Mouse (Mus musculus) embryonic fibroblast, embryonic 13.5 days (primary cell): Measurements from ENCODE around the gene Zfp661.

ENCODE experiments used
- CTCF ChIP-seq: IDR thresholded peaks from 2 replicates; pipeline ENCODE4 v1.5.1; 2011; ENCODE audit warnings: mild to moderate bottlenecking, control low read depth, low read length, moderate library complexity, borderline replicate concordance; ENCODE audit not compliant: insufficient read depth
- POLR2A ChIP-seq: IDR thresholded peaks from 2 replicates; pipeline ENCODE4 v1.6.1; 2011; ENCODE audit warnings: low read depth, mild to moderate bottlenecking, control low read depth, low read length, moderate library complexity

DNA sequence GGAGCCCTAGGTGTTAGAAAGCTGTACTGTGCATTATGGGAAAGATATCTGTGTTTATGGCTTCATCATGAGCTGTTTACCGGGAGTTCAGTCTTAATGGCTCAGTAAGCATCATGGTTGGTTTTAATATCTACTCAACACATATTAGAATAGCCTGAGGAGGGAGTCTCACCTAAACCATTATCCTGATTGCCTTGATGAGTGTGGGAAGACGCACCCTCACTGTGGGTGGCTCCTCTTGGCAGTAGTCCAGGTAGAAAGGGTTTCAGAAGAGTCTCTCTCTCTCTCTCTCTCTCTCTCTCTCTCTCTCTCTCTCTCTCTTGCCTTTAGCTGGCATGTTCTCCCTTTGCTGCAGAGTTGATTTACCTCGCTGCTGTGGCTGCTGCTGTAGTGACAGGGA is 35.2 kb upstream of the Zfp661 start:
- TF ChIP-seq CTCF (no peak), POLR2A (no peak)
